Comparison of ENCODE assay signal across 24 mouse cellular contexts in genomic region chr9:62246380-62246942, GRCm38 (mm10). TPM values are rescaled to one million over a fixed set of nuclear protein-coding genes. Genes with fewer than 3 reads are reported as not detected.
DNase-seq lines count a peak whose midpoint lies in the region; ATAC-seq and TF ChIP-seq lines count a peak whose summit lies in the region.
"Had no signal": no experiment of that assay in that cellular context is flagged by ENCODE, and none has a peak within 500 bp of the region (broad histone marks: within the 10 kb centered on the region; RNA-seq: fewer than 3 reads in every experiment).

No protein-coding gene starts in this region.

- TF ChIP-seq POLR2A in liver, adult 2 months (IDR thresholded peaks at IDR 0.05; ENCODE audit: extremely low read depth, insufficient read depth, low read length) = no peak

- TF ChIP-seq CTCF in gastrocnemius, adult 2 months (IDR thresholded peaks at IDR 0.05) = no peak
- no peak for TF ChIP-seq CTCF in liver, adult 2 months (IDR thresholded peaks at IDR 0.05; ENCODE audit: low read depth, low read length)

- peaks cover 5% of the 10 kb centered on the region; the same call in 1 of the 2 replicates for H3K4me1 ChIP-seq in liver, adult 2 months (ENCODE audit: control insufficient read depth, insufficient read depth, low read length)
- H3K4me1 ChIP-seq in neural tube, embryonic 13.5 days (replicated peaks) = peaks cover 16% of the 10 kb centered on the region

- H3K4me3 ChIP-seq in gastrocnemius, adult 2 months = no peak overlapping the region
- H3K4me3 ChIP-seq in liver, adult 2 months (ENCODE audit: insufficient read depth, low read depth, low read length) = no peak overlapping the region
- H3K4me3 ChIP-seq in neural tube, embryonic 13.5 days = no peak overlapping the region
- H3K4me3 ChIP-seq: forebrain, embryonic 13.5 days; limb, embryonic 15.5 days had no signal

- no peak overlapping the region for H3K4me2 ChIP-seq in neural tube, embryonic 13.5 days
- H3K4me2 ChIP-seq: forebrain, embryonic 13.5 days; limb, embryonic 15.5 days had no signal

- H3K36me3 ChIP-seq in liver, adult 2 months (ENCODE audit: control insufficient read depth, insufficient read depth, low read length) = no peaks in the 10 kb centered on the region
- H3K36me3 ChIP-seq in neural tube, embryonic 13.5 days = no peaks in the 10 kb centered on the region
- H3K36me3 ChIP-seq: G1E; limb, embryonic 15.5 days had no signal

- H3K9me3 ChIP-seq in neural tube, embryonic 13.5 days = no peaks in the 10 kb centered on the region
- H3K9me3 ChIP-seq: forebrain, embryonic 13.5 days; G1E; limb, embryonic 15.5 days had no signal

- no peaks in the 10 kb centered on the region for H3K79me2 ChIP-seq in liver, adult 2 months (ENCODE audit: control insufficient read depth, insufficient read depth, low read length)

- H3K9ac ChIP-seq in liver, adult 2 months (ENCODE audit: low read depth, low read length) = no peak overlapping the region
- H3K9ac ChIP-seq in neural tube, embryonic 13.5 days = 0 out of 2 replicates have a peak overlapping the region, but pooled peaks have one; percentile 41
- H3K9ac ChIP-seq: forebrain, embryonic 13.5 days; limb, embryonic 15.5 days had no signal

- 35% methylated on average over 4 of the region's 4 CpGs for WGBS in liver, adult 2 months
- WGBS in neural tube, embryonic 13.5 days = 66% methylated on average over 4 of the region's 4 CpGs

- H3K27ac ChIP-seq in gastrocnemius, adult 2 months = peak overlapping the region; percentile 78
- H3K27ac ChIP-seq in liver, adult 2 months (replicated peaks; ENCODE audit: insufficient read depth, low read depth, low read length) = no peak overlapping the region
- no peak overlapping the region for H3K27ac ChIP-seq in neural tube, embryonic 13.5 days (replicated peaks)
- H3K27ac ChIP-seq: forebrain, embryonic 13.5 days; limb, embryonic 15.5 days had no signal

- intact Hi-C loops in gastrocnemius, adult 2 months (cut with DNase I) = no loop called here

- DNase-seq in gastrocnemius, adult 2 months = no peak
- DNase-seq in gastrocnemius, adult 18-20 months (ENCODE audit: low spot score) = no peak
- DNase-seq in liver, adult 2 months (ENCODE audit: extremely low read depth, low read depth, low spot score) = peak; percentile 30
- no peak for DNase-seq in liver
- no peak for DNase-seq in neural tube, embryonic 10.5 days (ENCODE audit: extremely low spot score, low spot score)
- DNase-seq in ovary, postnatal 10 days (ENCODE audit: low spot score) = no peak
- DNase-seq in gastrocnemius, postnatal 4 days (ENCODE audit: low spot score in 2 of 2) = no peak
- DNase-seq: kidney, adult 8-10 months; kidney, postnatal 36 days; lung, adult 2 months; right cerebral cortex, postnatal 14 days; thymus, postnatal 14 days had no signal

- no peaks in the 10 kb centered on the region for H3K27me3 ChIP-seq in liver, adult 2 months (ENCODE audit: control insufficient read depth, insufficient read depth, low read length)
- no peaks in the 10 kb centered on the region for H3K27me3 ChIP-seq in neural tube, embryonic 13.5 days

- ATAC-seq in neural tube, embryonic 13.5 days (ENCODE audit: low read depth) = no peak
- ATAC-seq: CD4-positive, CD25-positive, alpha-beta regulatory T cell, adult 4 months; forebrain, embryonic 13.5 days had no signal

RNA-seq across cellular contexts. Expression of gene Spesp1, which starts 35.5 kb away (rescaled TPM):
- total RNA-seq in gastrocnemius, adult 2 months (2021) = not detected
- not detected for total RNA-seq in gastrocnemius, adult 18-20 months (2021)
- not detected in 2 replicates for total RNA-seq in liver, adult 2 months (2014; rRNA removed)
- not detected in 2 replicates for polyA plus RNA-seq in liver, adult 2 months (2012; rRNA removed)
- not detected in 2 replicates for polyA plus RNA-seq in neural tube, embryonic 13.5 days (2015; fragmentation: Nextera tagmentation; extraction: Ambion mirVana)
- total RNA-seq in gastrocnemius, postnatal 4 days (2021) = not detected
- total RNA-seq: adrenal gland, postnatal 4 days; gastrocnemius, postnatal 36 days; heart, postnatal 4 days; left cerebral cortex, postnatal 10 days; megakaryocyte-erythroid progenitor cell, adult 5-6 weeks had no signal
- polyA plus RNA-seq: CD4-positive, CD25-positive, alpha-beta regulatory T cell, adult 4 months; forebrain, embryonic 13.5 days; G1E; heart, embryonic 14.5 days; limb, embryonic 15.5 days; lung, adult 2 months; spleen, adult 2 months had no signal
